Mouse (Mus musculus) embryonic fibroblast, embryonic 13.5 days (primary cell): ENCODE measurements around the gene Manf. TPM values are rescaled to one million over a fixed set of nuclear protein-coding genes. Genes with fewer than 3 reads are reported as not detected.
A peak's percentile ranks its signal among the peaks of the same experiment; 100 is the strongest.

Experiments used
- H3K27ac ChIP-seq: 2 replicates; pipeline ENCODE4 v1.5.1; 2012; ENCODE audit warnings: low read length, control low read depth, inconsistent platforms; ENCODE audit not compliant: insufficient read depth
- H3K4me1 ChIP-seq: 2 replicates; pipeline ENCODE4 v1.6.1; 2011; ENCODE audit warnings: low read length; ENCODE audit not compliant: control insufficient read depth, insufficient read depth
- H3K4me3 ChIP-seq: 2 replicates; pipeline ENCODE4 v1.5.1; 2011; ENCODE audit warnings: mild to moderate bottlenecking, control low read depth, low read length; ENCODE audit not compliant: insufficient read depth
- CTCF ChIP-seq: IDR thresholded peaks from 2 replicates; pipeline ENCODE4 v1.5.1; 2011; ENCODE audit warnings: mild to moderate bottlenecking, control low read depth, low read length, moderate library complexity, borderline replicate concordance; ENCODE audit not compliant: insufficient read depth
- POLR2A ChIP-seq: IDR thresholded peaks from 2 replicates; pipeline ENCODE4 v1.6.1; 2011; ENCODE audit warnings: low read depth, mild to moderate bottlenecking, control low read depth, low read length, moderate library complexity
- polyA plus RNA-seq: library from polyadenylated mRNA; stranded (reverse); fragments of >200 nt; gene quantifications from 2 replicates; pipeline ENCODE4 v1.2.4, GENCODE M21; 2011; ENCODE audit warnings: low read depth; ENCODE audit not compliant: missing spikeins, insufficient read length

Gene Manf
- polyA plus RNA-seq, 1 experiment = 290 TPM

- peak; percentile 33; the same call in 1 of the 2 replicates for TF ChIP-seq POLR2A
- no peak for TF ChIP-seq CTCF
- Histone ChIP-seq H3K4me1 (peaks cover 11% of the 10 kb centered on the region), H3K4me3 (peak overlapping the region; percentile 50), H3K27ac (0 out of 2 replicates have a peak overlapping the region, but pooled peaks have one; percentile 54)
These were observed 5.7 kb downstream of the Manf start for GRCm38 (mm10) chr9:106885901-106886731.

- H3K4me1 ChIP-seq = peaks cover 7% of the 10 kb centered on the region; the same call in 1 of the 2 replicates
- no peak for TF ChIP-seq POLR2A
- no peak for TF ChIP-seq CTCF
- H3K27ac ChIP-seq = no peak overlapping the region
These were observed 6.5 kb downstream of the Manf start for GRCm38 (mm10) chr9:106884996-106885900.

GRCm38 (mm10) chr9:106884306-106884705 lies 7.5 kb downstream of the Manf start:
- peak overlapping the region; percentile 50 for H3K4me3 ChIP-seq
- TF ChIP-seq POLR2A = no peak
- TF ChIP-seq CTCF = no peak
- peaks cover 2% of the 10 kb centered on the region; the same call in 1 of the 2 replicates for H3K4me1 ChIP-seq
- H3K27ac ChIP-seq = no peak overlapping the region

More at GRCm38 (mm10) chr9:106884996-106885900, 6.5 kb downstream of the Manf start:
- peak overlapping the region; percentile 50 for H3K4me3 ChIP-seq

GRCm38 (mm10) chr9:106883085-106883484 lies 8.7 kb downstream of the Manf start:
- Histone ChIP-seq H3K27ac (no peak overlapping the region), H3K4me1 (peaks cover 2% of the 10 kb centered on the region; the same call in 1 of the 2 replicates), H3K4me3 (no peak overlapping the region)
- TF ChIP-seq CTCF (no peak), POLR2A (no peak)

- H3K27ac ChIP-seq = no peak overlapping the region
These were observed 9.6 kb downstream of the Manf start for GRCm38 (mm10) chr9:106882176-106882575.

GRCm38 (mm10) chr9:106881071-106881755 lies 10.6 kb downstream of the Manf start:
- Histone ChIP-seq H3K27ac (no peak overlapping the region), H3K4me1 (peaks cover 2% of the 10 kb centered on the region; the same call in 1 of the 2 replicates), H3K4me3 (no peak overlapping the region)
- TF ChIP-seq CTCF (no peak), POLR2A (no peak)

More at GRCm38 (mm10) chr9:106882176-106882575, 9.6 kb downstream of the Manf start:
- no peak for TF ChIP-seq POLR2A
- TF ChIP-seq CTCF = no peak
- no peak overlapping the region for H3K4me3 ChIP-seq
- H3K4me1 ChIP-seq = peaks cover 2% of the 10 kb centered on the region; the same call in 1 of the 2 replicates

- Histone ChIP-seq H3K27ac (no peak overlapping the region), H3K4me1 (peaks cover 2% of the 10 kb centered on the region; the same call in 1 of the 2 replicates), H3K4me3 (no peak overlapping the region)
- TF ChIP-seq CTCF (no peak), POLR2A (no peak)
These were observed 12.3 kb downstream of the Manf start for GRCm38 (mm10) chr9:106879471-106879870.

- TF ChIP-seq POLR2A (no peak), CTCF (no peak)
- H3K4me3 ChIP-seq = no peak overlapping the region
- no peak overlapping the region for H3K27ac ChIP-seq
- no peaks in the 10 kb centered on the region; the same call in 1 of the 2 replicates for H3K4me1 ChIP-seq
These were observed 15.1 kb downstream of the Manf start for GRCm38 (mm10) chr9:106876666-106877065.

GRCm38 (mm10) chr9:106874216-106874615 lies 17.6 kb downstream of the Manf start:
- no peak for TF ChIP-seq CTCF
- H3K4me1 ChIP-seq = no peaks in the 10 kb centered on the region; the same call in 1 of the 2 replicates
- no peak overlapping the region for H3K4me3 ChIP-seq
- H3K27ac ChIP-seq = no peak overlapping the region

GRCm38 (mm10) chr9:106858036-106858435 lies 33.7 kb downstream of the Manf start:
- TF ChIP-seq CTCF = no peak
- no peak for TF ChIP-seq POLR2A
- no peak overlapping the region for H3K27ac ChIP-seq
- H3K4me3 ChIP-seq = no peak overlapping the region
- H3K4me1 ChIP-seq = no peaks in the 10 kb centered on the region
